Mouse (Mus musculus) mammary gland, adult 2 months (tissue): ENCODE results near the gene Pip5k1b. TPM values are rescaled to one million over a fixed set of nuclear protein-coding genes. Genes with fewer than 3 reads are reported as not detected.

Source experiments
- polyA plus RNA-seq: library from polyadenylated mRNA; depleted of rRNA; stranded (reverse); fragments of >200 nt; gene quantifications from 2 replicates; pipeline ENCODE4 v1.2.3, GENCODE M21; 2012; ENCODE audit warnings: low replicate concordance; rRNA removed

Pip5k1b gene
- 0.60 and 0.87 TPM in 2 replicates for polyA plus RNA-seq

GRCm38 (mm10) chr19:24555466-24555903, at the start of gene Pip5k1b:
Gene Pip5k1b, minus strand, starts transcription at chr19:24555872.

GRCm38 (mm10) chr19:24476929-24477882, 78.5 kb downstream of the Pip5k1b start, which contains the start of gene Fam122a:
Gene Fam122a, minus strand, starts transcription at chr19:24477356.

GRCm38 (mm10) chr19:24280601-24281228, 275.0 kb downstream of the Pip5k1b start, which contains the start of gene Fxn:
Gene Fxn, minus strand, starts transcription at chr19:24280605.

Other genes starting within 250 kb of the Pip5k1b start
- 25.8 and 43.6 TPM in 2 replicates for gene Fam122a, start 78.5 kb downstream of the Pip5k1b start, polyA plus RNA-seq
- 0.48 and 0.68 TPM in 2 replicates for gene Tmem252, start 118.1 kb upstream of the Pip5k1b start, polyA plus RNA-seq